In genomic region chr11:73146975-73147365, GRCm38 (mm10) we compare ENCODE assay signal across 31 mouse cellular contexts. TPM values are rescaled to one million over a fixed set of nuclear protein-coding genes. Genes with fewer than 3 reads are reported as not detected.
A peak's percentile ranks its signal among the peaks of the same experiment; 100 is the strongest.
DNase-seq lines count a peak whose midpoint lies in the region; ATAC-seq and TF ChIP-seq lines count a peak whose summit lies in the region.
"Had no signal": no experiment of that assay in that cellular context is flagged by ENCODE, and none has a peak within 500 bp of the region (broad histone marks: within the 10 kb centered on the region; RNA-seq: fewer than 3 reads in every experiment).

No protein-coding gene starts in this region.

- no peak overlapping the region for H3K4me3 ChIP-seq in gastrocnemius, adult 2 months
- no peak overlapping the region for H3K4me3 ChIP-seq in midbrain, embryonic 10.5 days
- H3K4me3 ChIP-seq in midbrain, embryonic 14.5 days (replicated peaks; ENCODE audit: low read depth, low read length) = no peak overlapping the region
- no peak overlapping the region for H3K4me3 ChIP-seq in cerebellum, adult 2 months (replicated peaks; ENCODE audit: insufficient read depth, low read depth, low read length)
- H3K4me3 ChIP-seq: embryonic facial prominence, embryonic 12.5 days; embryonic facial prominence, embryonic 15.5 days; forebrain, embryonic 12.5 days; heart, embryonic 15.5 days; hindbrain, embryonic 10.5 days; hindbrain, embryonic 13.5 days; intestine, embryonic 15.5 days had no signal

- no peak for ATAC-seq in midbrain, embryonic 14.5 days (ENCODE audit: low FRiP score, low TSS enrichment)
- ATAC-seq: activated CD4-positive, CD25-positive, alpha-beta regulatory T cell, adult 4 months; forebrain, embryonic 16.5 days; hindbrain, embryonic 16.5 days; intestine, embryonic 15.5 days; Patski had no signal

- no peaks in the 10 kb centered on the region for H3K36me3 ChIP-seq in midbrain, embryonic 10.5 days
- H3K36me3 ChIP-seq in midbrain, embryonic 14.5 days (ENCODE audit: control insufficient read depth, insufficient read depth, low read length) = no peaks in the 10 kb centered on the region
- H3K36me3 ChIP-seq: embryonic facial prominence, embryonic 12.5 days; embryonic facial prominence, embryonic 15.5 days; forebrain, embryonic 12.5 days; G1E; heart, embryonic 15.5 days; hindbrain, embryonic 10.5 days; hindbrain, embryonic 13.5 days; intestine, embryonic 15.5 days had no signal

- no peak for DNase-seq in gastrocnemius, adult 2 months
- no peak for DNase-seq in gastrocnemius, adult 8-10 months (ENCODE audit: low spot score in 2 of 2)
- DNase-seq in midbrain, embryonic 10.5 days (ENCODE audit: low spot score) = no peak
- no peak for DNase-seq in midbrain, embryonic 14.5 days
- DNase-seq in R1 (ENCODE audit: low read depth, low spot score) = peak; percentile 80
- no peak for DNase-seq in frontal cortex, postnatal 14 days (ENCODE audit: low spot score in 2 of 2)
- no peak for DNase-seq in cerebellum, adult 2 months
- DNase-seq: adrenal gland, adult 8-10 months; adrenal gland, postnatal 25 days; B cell, adult 2 months; cerebellum, adult 18-20 months; cerebellum, adult 9-11 months; cerebellum, postnatal 25 days; gastrocnemius, postnatal 36 days; heart, postnatal 10 days; heart, postnatal 36 days had no signal

- no peak for TF ChIP-seq CTCF in gastrocnemius, adult 2 months (IDR thresholded peaks at IDR 0.05)
- TF ChIP-seq CTCF in cerebellum, adult 2 months (IDR thresholded peaks at IDR 0.05; ENCODE audit: borderline replicate concordance, insufficient read depth, low read depth, low read length) = no peak

- no peak overlapping the region for H3K9ac ChIP-seq in midbrain, embryonic 14.5 days (replicated peaks; ENCODE audit: low read length)
- H3K9ac ChIP-seq: embryonic facial prominence, embryonic 12.5 days; embryonic facial prominence, embryonic 15.5 days; forebrain, embryonic 12.5 days; heart, embryonic 15.5 days; hindbrain, embryonic 13.5 days; intestine, embryonic 15.5 days had no signal

- 54% methylated on average over 7 of the region's 7 CpGs for WGBS in midbrain, embryonic 10.5 days
- 50% methylated on average over 7 of the region's 7 CpGs for WGBS in midbrain, embryonic 14.5 days
- WGBS in cerebellum, adult 2 months = 55% methylated on average over 7 of the region's 7 CpGs

- H3K4me1 ChIP-seq in midbrain, embryonic 10.5 days = peaks cover 12% of the 10 kb centered on the region
- H3K4me1 ChIP-seq in midbrain, embryonic 14.5 days (ENCODE audit: control insufficient read depth, insufficient read depth, low read length) = no peaks in the 10 kb centered on the region
- H3K4me1 ChIP-seq in cerebellum, adult 2 months (ENCODE audit: control insufficient read depth, insufficient read depth, low read length) = no peaks in the 10 kb centered on the region
- H3K4me1 ChIP-seq: embryonic facial prominence, embryonic 12.5 days; heart, embryonic 15.5 days; hindbrain, embryonic 13.5 days; intestine, embryonic 15.5 days had no signal

- no peaks in the 10 kb centered on the region for H3K9me3 ChIP-seq in midbrain, embryonic 10.5 days (replicated peaks)
- no peaks in the 10 kb centered on the region for H3K9me3 ChIP-seq in midbrain, embryonic 14.5 days (ENCODE audit: control insufficient read depth, low read length)
- H3K9me3 ChIP-seq: embryonic facial prominence, embryonic 12.5 days; embryonic facial prominence, embryonic 15.5 days; forebrain, embryonic 12.5 days; G1E; heart, embryonic 15.5 days; hindbrain, embryonic 10.5 days; hindbrain, embryonic 13.5 days; intestine, embryonic 15.5 days had no signal

- no peak overlapping the region for H3K4me2 ChIP-seq in midbrain, embryonic 14.5 days (ENCODE audit: low read length)
- H3K4me2 ChIP-seq: embryonic facial prominence, embryonic 12.5 days; embryonic facial prominence, embryonic 15.5 days; forebrain, embryonic 12.5 days; heart, embryonic 11.5 days; heart, embryonic 15.5 days; hindbrain, embryonic 13.5 days; intestine, embryonic 15.5 days had no signal

- TF ChIP-seq POLR2A in cerebellum, adult 2 months (IDR thresholded peaks at IDR 0.05; ENCODE audit: borderline replicate concordance, insufficient read depth, low read length) = no peak

- peak overlapping the region; percentile 20; the same call in 1 of the 2 replicates for H3K27ac ChIP-seq in gastrocnemius, adult 2 months
- H3K27ac ChIP-seq in midbrain, embryonic 10.5 days (replicated peaks) = 0 out of 2 replicates have a peak overlapping the region, but pooled peaks have one; percentile 13
- H3K27ac ChIP-seq in midbrain, embryonic 14.5 days (replicated peaks; ENCODE audit: low read depth, low read length) = no peak overlapping the region
- no peak overlapping the region for H3K27ac ChIP-seq in cerebellum, adult 2 months (ENCODE audit: insufficient read depth, low read length)
- H3K27ac ChIP-seq: embryonic facial prominence, embryonic 12.5 days; embryonic facial prominence, embryonic 15.5 days; forebrain, embryonic 12.5 days; heart, embryonic 15.5 days; hindbrain, embryonic 10.5 days; hindbrain, embryonic 13.5 days; intestine, embryonic 15.5 days had no signal

- H3K27me3 ChIP-seq in midbrain, embryonic 10.5 days (ENCODE audit: low read depth, poor library complexity, severe bottlenecking) = no peaks in the 10 kb centered on the region
- no peaks in the 10 kb centered on the region for H3K27me3 ChIP-seq in midbrain, embryonic 14.5 days (ENCODE audit: control insufficient read depth, insufficient read depth, low read length)
- H3K27me3 ChIP-seq in cerebellum, adult 2 months (ENCODE audit: control insufficient read depth, insufficient read depth, low read length) = no peaks in the 10 kb centered on the region
- H3K27me3 ChIP-seq: embryonic facial prominence, embryonic 12.5 days; embryonic facial prominence, embryonic 15.5 days; forebrain, embryonic 12.5 days; heart, embryonic 15.5 days; hindbrain, embryonic 13.5 days; intestine, embryonic 15.5 days; Patski had no signal

- intact Hi-C loops in gastrocnemius, adult 2 months (cut with DNase I) = loop anchor here (1.0 kb wide), 1 partner anchor 13 kb away; the partner anchor contains the start of gene P2rx5

RNA-seq across cellular contexts. Expression of gene Haspin, which starts 8.9 kb away (rescaled TPM):
- total RNA-seq in gastrocnemius, adult 2 months (2021) = under 1 TPM in 1 of 2 experiments, not detected in 1; 0.08 TPM
- total RNA-seq in gastrocnemius, adult 8-10 months (2022) = not detected
- 22.4 and 24.5 TPM in 2 replicates for polyA plus RNA-seq in midbrain, embryonic 10.5 days (2016; fragmentation: Nextera tagmentation; extraction: Ambion mirVana)
- polyA plus RNA-seq in midbrain, embryonic 14.5 days (2014; fragmentation: Nextera tagmentation; extraction: Ambion mirVana) = 2.1 and 2.7 TPM in 2 replicates
- polyA plus RNA-seq in cerebellum, adult 2 months (2012; rRNA removed) = 0.05 and 0.10 TPM in 2 replicates

RNA-seq across cellular contexts. Expression of gene P2rx5, which starts 13.3 kb away (rescaled TPM):
- 10 to 100 TPM in 1 of 2 experiments, 1 to 10 TPM in 1; 7.0 to 12.9 TPM for total RNA-seq in gastrocnemius, adult 2 months (2021)
- total RNA-seq in gastrocnemius, adult 8-10 months (2022) = 1 to 10 TPM; 6.4 to 9.5 (median 7.0) TPM
- 0.21 and 0.29 TPM in 2 replicates for polyA plus RNA-seq in midbrain, embryonic 10.5 days (2016; fragmentation: Nextera tagmentation; extraction: Ambion mirVana)
- 0.12 TPM in 1 of 2 replicates, not detected in the other for polyA plus RNA-seq in midbrain, embryonic 14.5 days (2014; fragmentation: Nextera tagmentation; extraction: Ambion mirVana)
- 4.5 and 6.2 TPM in 2 replicates for polyA plus RNA-seq in cerebellum, adult 2 months (2012; rRNA removed)
- total RNA-seq: common myeloid progenitor, adult 5-6 weeks; granulocyte monocyte progenitor cell, adult 5-6 weeks had no signal
- polyA plus RNA-seq: G1E had no signal

RNA-seq across cellular contexts. Expression of gene Emc6, which starts 29.9 kb away (rescaled TPM):
- total RNA-seq in gastrocnemius, adult 2 months (2021) = 10 to 100 TPM; 82.6 to 93.4 TPM
- total RNA-seq in gastrocnemius, adult 8-10 months (2022) = 10 to 100 TPM; 80.9 to 89.6 (median 84.1) TPM
- 132 and 137 TPM in 2 replicates for polyA plus RNA-seq in midbrain, embryonic 10.5 days (2016; fragmentation: Nextera tagmentation; extraction: Ambion mirVana)
- polyA plus RNA-seq in midbrain, embryonic 14.5 days (2014; fragmentation: Nextera tagmentation; extraction: Ambion mirVana) = 144 and 151 TPM in 2 replicates
- 78.7 and 80.6 TPM in 2 replicates for polyA plus RNA-seq in cerebellum, adult 2 months (2012; rRNA removed)

RNA-seq across cellular contexts. Expression of gene Tax1bp3, which starts 29.9 kb away (rescaled TPM):
- total RNA-seq in gastrocnemius, adult 2 months (2021) = 10 to 100 TPM in 1 of 2 experiments, 1 to 10 TPM in 1; 6.5 to 13.9 TPM
- total RNA-seq in gastrocnemius, adult 8-10 months (2022) = 1 to 10 TPM; 4.9 to 9.2 (median 7.2) TPM
- polyA plus RNA-seq in midbrain, embryonic 10.5 days (2016; fragmentation: Nextera tagmentation; extraction: Ambion mirVana) = 175 and 199 TPM in 2 replicates
- 149 and 165 TPM in 2 replicates for polyA plus RNA-seq in midbrain, embryonic 14.5 days (2014; fragmentation: Nextera tagmentation; extraction: Ambion mirVana)
- polyA plus RNA-seq in cerebellum, adult 2 months (2012; rRNA removed) = 15.9 and 16.5 TPM in 2 replicates

RNA-seq across cellular contexts. Expression of gene Ctns, which starts 51.9 kb away (rescaled TPM):
- total RNA-seq in gastrocnemius, adult 2 months (2021) = 1 to 10 TPM; 5.7 to 7.8 TPM
- total RNA-seq in gastrocnemius, adult 8-10 months (2022) = 1 to 10 TPM; 3.3 to 4.3 (median 4.1) TPM
- 15.1 and 17.2 TPM in 2 replicates for polyA plus RNA-seq in midbrain, embryonic 10.5 days (2016; fragmentation: Nextera tagmentation; extraction: Ambion mirVana)
- polyA plus RNA-seq in midbrain, embryonic 14.5 days (2014; fragmentation: Nextera tagmentation; extraction: Ambion mirVana) = 18.1 and 23.0 TPM in 2 replicates
- polyA plus RNA-seq in cerebellum, adult 2 months (2012; rRNA removed) = 26.6 and 26.9 TPM in 2 replicates

Comparison
In these comparisons a context has a peak if more than half of its experiments do, and no peak if none do; other contexts are left out.
1. H3K27ac ChIP-seq: peak in gastrocnemius, adult 2 months (single experiment) and midbrain, embryonic 10.5 days (single experiment); none in midbrain, embryonic 14.5 days (single experiment) and cerebellum, adult 2 months (single experiment).